Mouse (Mus musculus) neural tube, embryonic 15.5 days (tissue): ENCODE results near the gene Tead3. TPM values are rescaled to one million over a fixed set of nuclear protein-coding genes. Genes with fewer than 3 reads are reported as not detected.

Source experiments
- ATAC-seq: fragments of 200-750 bp; cut with Nextera tagmentation; 2 replicates; pipeline ENCODE4 v1.8.0; 2017; ENCODE audit warnings: mild to moderate bottlenecking, moderate TSS enrichment, moderate library complexity; ENCODE audit not compliant: low FRiP score
- H3K27ac ChIP-seq: fragments of 300-500 bp; sonication (generic); replicated peaks from 2 replicates; pipeline ENCODE4 v1.5.1; 2015; ENCODE audit warnings: mild to moderate bottlenecking, inconsistent platforms
- H3K27me3 ChIP-seq: fragments of 300-500 bp; sonication (generic); replicated peaks from 2 replicates; pipeline ENCODE4 v1.6.1; 2015; ENCODE audit warnings: inconsistent platforms
- H3K36me3 ChIP-seq: fragments of 300-500 bp; sonication (generic); 2 replicates; pipeline ENCODE4 v1.6.1; 2015; ENCODE audit warnings: inconsistent platforms
- H3K4me1 ChIP-seq: fragments of 300-500 bp; sonication (generic); 2 replicates; pipeline ENCODE4 v1.6.1; 2015; ENCODE audit warnings: inconsistent platforms
- H3K4me2 ChIP-seq: fragments of 300-500 bp; sonication (generic); 2 replicates; pipeline ENCODE4 v1.6.1; 2015; ENCODE audit warnings: inconsistent platforms, mild to moderate bottlenecking, moderate library complexity
- H3K4me3 ChIP-seq: fragments of 300-500 bp; sonication (generic); replicated peaks from 2 replicates; pipeline ENCODE4 v1.5.1; 2015; ENCODE audit warnings: mild to moderate bottlenecking, inconsistent platforms
- H3K9ac ChIP-seq: fragments of 300-500 bp; sonication (generic); replicated peaks from 2 replicates; pipeline ENCODE4 v1.6.1; 2015; ENCODE audit warnings: mild to moderate bottlenecking, inconsistent platforms
- H3K9me3 ChIP-seq: fragments of 300-500 bp; sonication (generic); replicated peaks from 2 replicates; pipeline ENCODE4 v1.6.1; 2016; ENCODE audit warnings: inconsistent platforms
- WGBS: fragments of 180-500 bp; shearing (Covaris S2); methylation state at CpG from one replicate; pipeline ENCODE4 v1.1.7; 2015; ENCODE audit warnings: mixed read lengths; 5-methylcytosine and 5-hydroxymethylcytosine counted together
- polyA plus RNA-seq: library from polyadenylated mRNA; unstranded; fragments of >200 nt; fragmentation: Nextera tagmentation; extraction: Ambion mirVana; gene quantifications from 2 replicates; pipeline ENCODE4 v1.2.1, GENCODE M21; 2015

Tead3 gene
- polyA plus RNA-seq, result 1.5 and 3.2 TPM in 2 replicates

GRCm38 (mm10) chr17:28350466-28351352 lies at the start of gene Tead3:
Gene Tead3, minus strand, starts transcription at chr17:28350817.
- Histone ChIP-seq H3K36me3 (no peaks in the 10 kb centered on the region), H3K4me3 (peak within 1 kb of the TSS; percentile 59), H3K27ac (peak within 1 kb of the TSS; percentile 74), H3K4me2 (peak within 1 kb of the TSS; percentile 95), H3K9me3 (no peaks in the 10 kb centered on the region), H3K27me3 (peaks cover 36% of the 10 kb centered on the region), H3K4me1 (peaks cover 43% of the 10 kb centered on the region), H3K9ac (peak within 1 kb of the TSS; percentile 59)
- WGBS, result under 1% methylated on average over 56 of the region's 73 CpGs
- peak; percentile 77 for ATAC-seq

GRCm38 (mm10) chr17:28394994-28395393 lies 44.4 kb upstream of the Tead3 start:
- ATAC-seq, result no peak
- WGBS, result 80% methylated on average over 7 of the region's 7 CpGs
- H3K27ac ChIP-seq, result no peak overlapping the region
- H3K27me3 ChIP-seq, result no peaks in the 10 kb centered on the region
- no peak overlapping the region for H3K4me2 ChIP-seq
- no peak overlapping the region for H3K9ac ChIP-seq
- peaks cover 13% of the 10 kb centered on the region; the same call in 1 of the 2 replicates for H3K36me3 ChIP-seq
- peaks cover 5% of the 10 kb centered on the region; the same call in 1 of the 2 replicates for H3K4me1 ChIP-seq
- H3K9me3 ChIP-seq, result no peaks in the 10 kb centered on the region
- no peak overlapping the region for H3K4me3 ChIP-seq

DNA sequence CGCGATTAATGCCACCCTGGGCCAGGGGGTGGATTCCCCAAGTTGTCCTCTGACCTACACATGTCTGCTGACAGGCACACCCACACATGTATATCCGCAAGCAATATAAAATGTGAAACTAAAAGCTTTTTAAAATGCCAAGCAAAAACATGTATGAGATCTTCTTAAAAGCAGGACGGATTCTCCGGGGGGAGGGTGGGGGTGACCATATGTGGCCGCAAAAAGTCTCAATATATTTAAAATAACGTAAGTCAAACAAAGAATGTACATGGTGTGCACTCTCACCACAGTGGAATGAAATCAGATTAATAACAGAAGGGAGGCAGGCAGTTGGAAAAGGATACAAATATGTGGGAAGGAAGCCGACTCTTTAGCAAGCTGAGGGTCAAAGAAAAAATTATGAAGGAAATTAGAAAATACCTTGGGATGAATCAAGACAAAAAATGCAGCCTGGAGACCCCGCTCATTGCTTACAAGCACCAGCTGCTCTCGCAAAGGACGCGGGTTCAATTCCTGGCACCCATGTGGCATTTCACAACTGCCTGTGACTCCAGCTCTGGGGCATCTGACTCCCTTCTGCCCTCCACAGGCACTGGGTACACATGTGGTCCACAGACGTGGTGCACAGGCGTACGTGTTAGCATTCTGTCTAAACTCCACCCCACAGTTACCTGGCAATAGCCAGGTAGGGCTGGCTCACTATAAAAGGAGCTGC lies 43.6 kb upstream of the Tead3 start:
- Histone ChIP-seq H3K4me2 (no peak overlapping the region), H3K27me3 (peaks cover 2% of the 10 kb centered on the region; the same call in 1 of the 2 replicates), H3K4me1 (peaks cover 5% of the 10 kb centered on the region; the same call in 1 of the 2 replicates), H3K4me3 (no peak overlapping the region), H3K36me3 (peaks cover 6% of the 10 kb centered on the region; the same call in 1 of the 2 replicates), H3K27ac (no peak overlapping the region), H3K9ac (no peak overlapping the region), H3K9me3 (no peaks in the 10 kb centered on the region)
- ATAC-seq, result no peak
- WGBS, result 86% methylated on average over 15 of the region's 15 CpGs

DNA sequence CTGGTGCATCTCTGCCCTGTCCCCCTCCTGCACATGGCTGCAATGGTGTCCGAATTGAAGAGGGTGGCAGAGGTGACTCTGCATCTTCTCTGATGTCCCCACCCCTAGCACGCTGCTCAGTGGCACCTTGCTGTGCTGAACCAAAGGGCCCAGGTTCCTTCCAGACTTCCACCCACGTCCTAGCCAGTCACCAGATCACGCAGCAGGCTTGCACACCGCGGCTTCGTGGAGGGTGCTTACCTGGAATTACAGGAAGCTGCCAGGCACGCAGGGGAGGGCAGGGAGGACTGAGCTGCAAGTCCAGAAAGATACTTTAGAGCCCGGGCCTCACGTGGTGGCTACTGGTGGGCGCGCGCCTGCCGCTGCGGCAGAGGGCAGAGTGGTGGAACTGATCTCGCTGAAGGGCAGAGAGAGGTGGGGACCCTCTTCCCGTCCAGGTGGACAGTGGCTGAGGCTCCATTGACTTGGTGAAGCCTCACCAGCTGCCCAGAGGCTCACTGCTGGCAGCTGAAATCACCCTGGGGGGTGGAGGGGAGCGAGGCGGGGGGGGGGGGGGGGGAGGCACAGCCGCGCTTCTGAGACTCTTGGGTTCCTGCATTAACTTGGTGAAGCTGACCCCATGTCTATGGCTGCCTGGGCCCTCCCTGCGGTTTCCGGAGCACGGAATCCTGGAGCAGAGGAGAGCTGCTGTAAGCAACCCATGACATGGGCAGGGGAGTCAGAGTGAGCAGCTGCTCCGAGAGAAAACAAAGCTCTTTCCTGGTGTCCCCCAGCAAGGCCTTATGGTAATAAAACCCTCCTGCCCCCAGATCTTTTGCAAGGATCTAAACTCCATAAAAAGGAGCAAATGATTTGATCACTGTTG lies 41.2 kb upstream of the Tead3 start:
- Histone ChIP-seq H3K4me3 (no peak overlapping the region), H3K9ac (no peak overlapping the region), H3K9me3 (no peaks in the 10 kb centered on the region), H3K4me2 (peak overlapping the region; percentile 5; the same call in 1 of the 2 replicates), H3K36me3 (no peaks in the 10 kb centered on the region), H3K4me1 (peaks cover 5% of the 10 kb centered on the region; the same call in 1 of the 2 replicates), H3K27me3 (peaks cover 10% of the 10 kb centered on the region; the same call in 1 of the 2 replicates), H3K27ac (no peak overlapping the region)
- WGBS, result 9% methylated on average over 22 of the region's 25 CpGs
- ATAC-seq, result no peak

DNA sequence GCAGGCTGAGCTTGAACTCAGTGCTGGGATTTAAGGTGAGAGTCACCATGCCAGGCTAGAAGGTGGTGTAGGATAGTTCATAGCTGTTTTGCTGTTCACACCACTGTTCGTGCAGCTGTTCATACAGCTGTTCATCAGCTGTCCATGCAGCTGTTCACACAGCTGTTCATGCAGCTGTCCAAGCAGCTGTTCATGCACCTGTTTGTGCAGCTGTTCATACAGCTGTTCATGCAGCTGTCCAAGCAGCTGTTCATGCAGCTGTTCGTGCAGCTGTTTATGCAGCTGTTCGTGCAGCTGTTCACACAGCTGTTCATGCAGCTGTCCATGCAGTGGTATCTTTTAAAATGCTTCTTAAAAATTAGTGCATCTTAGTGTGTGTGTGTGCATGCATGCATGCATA lies 37.9 kb upstream of the Tead3 start:
- no peaks in the 10 kb centered on the region for H3K36me3 ChIP-seq
- WGBS, result 92% methylated on average over 3 of the region's 3 CpGs
- ATAC-seq, result no peak

GRCm38 (mm10) chr17:28386150-28386905 lies 35.7 kb upstream of the Tead3 start:
- H3K4me3 ChIP-seq, result peak overlapping the region; percentile 28
- H3K4me2 ChIP-seq, result peak overlapping the region; percentile 59
- peaks cover 8% of the 10 kb centered on the region for H3K4me1 ChIP-seq
- no peak overlapping the region for H3K9ac ChIP-seq
- H3K9me3 ChIP-seq, result no peaks in the 10 kb centered on the region
- WGBS, result 4% methylated on average over 23 of the region's 23 CpGs
- peaks cover 10% of the 10 kb centered on the region; the same call in 1 of the 2 replicates for H3K27me3 ChIP-seq
- peak; percentile 53 for ATAC-seq
- H3K27ac ChIP-seq, result peak overlapping the region; percentile 34; the same call in 1 of the 2 replicates
- no peaks in the 10 kb centered on the region for H3K36me3 ChIP-seq

More for the DNA sequence above, 37.9 kb upstream of the Tead3 start:
- Histone ChIP-seq H3K4me1 (peaks cover 13% of the 10 kb centered on the region), H3K9me3 (no peaks in the 10 kb centered on the region), H3K27me3 (peaks cover 10% of the 10 kb centered on the region; the same call in 1 of the 2 replicates), H3K4me2 (no peak overlapping the region), H3K27ac (no peak overlapping the region), H3K9ac (no peak overlapping the region), H3K4me3 (no peak overlapping the region)

GRCm38 (mm10) chr17:28384298-28384697 lies 33.7 kb upstream of the Tead3 start:
- no peak overlapping the region for H3K4me2 ChIP-seq
- H3K4me1 ChIP-seq, result peaks cover 8% of the 10 kb centered on the region
- H3K27ac ChIP-seq, result no peak overlapping the region
- peaks cover 13% of the 10 kb centered on the region; the same call in 1 of the 2 replicates for H3K27me3 ChIP-seq
- no peaks in the 10 kb centered on the region for H3K9me3 ChIP-seq
- no peaks in the 10 kb centered on the region for H3K36me3 ChIP-seq
- no peak overlapping the region for H3K9ac ChIP-seq
- 71% methylated on average over 4 of the region's 4 CpGs for WGBS
- H3K4me3 ChIP-seq, result no peak overlapping the region
- no peak for ATAC-seq

GRCm38 (mm10) chr17:28380255-28380654 lies 29.6 kb upstream of the Tead3 start:
- Histone ChIP-seq H3K9me3 (no peaks in the 10 kb centered on the region), H3K27ac (no peak overlapping the region), H3K9ac (no peak overlapping the region), H3K4me2 (no peak overlapping the region), H3K27me3 (peaks cover 25% of the 10 kb centered on the region), H3K4me3 (no peak overlapping the region), H3K36me3 (no peaks in the 10 kb centered on the region), H3K4me1 (no peaks in the 10 kb centered on the region)
- 13% methylated on average over 6 of the region's 6 CpGs for WGBS
- no peak for ATAC-seq

DNA sequence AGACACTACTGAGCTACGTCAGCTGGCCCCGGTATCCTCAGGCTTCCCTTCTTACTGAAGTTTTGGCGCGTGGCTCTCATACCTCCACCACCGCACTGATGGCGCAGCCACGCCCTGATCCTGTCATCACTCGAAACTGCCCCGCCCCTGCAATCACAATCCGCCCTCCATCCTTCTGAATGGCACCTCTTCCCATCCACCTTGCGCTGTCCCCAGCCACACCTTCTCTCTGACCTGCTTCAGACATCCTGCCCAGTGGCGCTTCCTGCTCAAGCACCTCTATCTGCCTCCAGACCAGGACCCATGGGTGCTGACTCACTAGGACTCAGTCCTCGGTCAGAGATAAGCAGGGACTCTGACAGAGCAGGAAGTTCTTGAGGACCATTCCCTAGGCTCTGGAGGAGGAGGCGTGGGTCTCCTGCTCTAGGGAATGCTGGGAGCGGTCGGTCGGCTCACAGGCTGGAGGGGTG lies 25.0 kb upstream of the Tead3 start:
- Histone ChIP-seq H3K4me1 (no peaks in the 10 kb centered on the region), H3K4me3 (no peak overlapping the region), H3K9ac (no peak overlapping the region), H3K9me3 (no peaks in the 10 kb centered on the region), H3K4me2 (no peak overlapping the region), H3K27me3 (peaks cover 48% of the 10 kb centered on the region), H3K36me3 (no peaks in the 10 kb centered on the region), H3K27ac (no peak overlapping the region)
- no peak for ATAC-seq
- 9% methylated on average over 17 of the region's 17 CpGs for WGBS

GRCm38 (mm10) chr17:28374494-28374893 lies 23.9 kb upstream of the Tead3 start:
- peak overlapping the region; percentile 20 for H3K4me2 ChIP-seq

More at GRCm38 (mm10) chr17:28374494-28374893, 23.9 kb upstream of the Tead3 start:
- Histone ChIP-seq H3K36me3 (no peaks in the 10 kb centered on the region), H3K9ac (no peak overlapping the region), H3K27ac (no peak overlapping the region), H3K27me3 (peaks cover 46% of the 10 kb centered on the region), H3K9me3 (no peaks in the 10 kb centered on the region), H3K4me3 (no peak overlapping the region), H3K4me1 (no peaks in the 10 kb centered on the region)
- ATAC-seq, result no peak
- 16% methylated on average over 16 of the region's 16 CpGs for WGBS
